Mouse (Mus musculus): ENCODE results near the gene Ccdc92b.

DNA sequence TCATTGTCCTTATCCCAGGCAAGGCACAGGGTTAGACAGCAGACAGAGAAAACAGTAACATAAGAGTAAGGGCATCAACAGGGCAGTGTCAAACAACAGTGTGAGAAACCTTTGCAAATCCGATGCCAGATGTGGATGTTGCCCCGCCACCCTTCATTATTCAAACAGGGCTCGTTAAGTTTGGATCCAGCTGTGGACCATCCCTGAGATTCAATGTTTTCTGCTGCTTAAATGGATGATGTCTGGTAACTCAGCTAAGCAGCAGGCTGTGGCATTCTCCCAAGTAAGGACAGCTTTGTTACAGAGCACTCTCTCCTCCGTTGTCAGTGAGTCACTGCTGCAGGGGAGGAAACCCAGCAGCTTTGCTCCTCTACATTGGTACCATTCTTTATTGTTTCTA lies 55.8 kb downstream of the Ccdc92b start:
- no peak for TF ChIP-seq POLR2A (IDR thresholded peaks at IDR 0.05; ENCODE audit: borderline replicate concordance, extremely low read depth, insufficient read depth, insufficient read length, poor library complexity, severe bottlenecking)
- no peak for TF ChIP-seq CTCF (IDR thresholded peaks at IDR 0.05; ENCODE audit: borderline replicate concordance, extremely low read depth, insufficient read depth, insufficient read length)
